Mouse (Mus musculus) embryonic facial prominence, embryonic 11.5 days (tissue): Measurements from ENCODE around the gene Dmtf1. TPM values are rescaled to one million over a fixed set of nuclear protein-coding genes. Genes with fewer than 3 reads are reported as not detected.

Source experiments
- ATAC-seq: fragments of 200-750 bp; cut with Nextera tagmentation; replicated peaks from 2 replicates; pipeline ENCODE4 v1.8.0; 2017; ENCODE audit warnings: low read depth; ENCODE audit not compliant: insufficient number of reproducible peaks, low FRiP score, low TSS enrichment
- DNase-seq: peaks from one replicate; pipeline ENCODE4 v3.0.0-alpha.2; 2015; ENCODE audit warnings: low spot score
- H3K27ac ChIP-seq: fragments of 300-500 bp; sonication (generic); replicated peaks from 2 replicates; pipeline ENCODE4 v1.5.1; 2014; ENCODE audit warnings: mild to moderate bottlenecking, low read depth, low read length, control low read depth
- H3K27me3 ChIP-seq: fragments of 300-500 bp; sonication (generic); 2 replicates; pipeline ENCODE4 v1.6.1; 2014; ENCODE audit warnings: mild to moderate bottlenecking, low read length, moderate library complexity, mixed read lengths; ENCODE audit not compliant: control insufficient read depth, insufficient read depth
- H3K36me3 ChIP-seq: fragments of 300-500 bp; sonication (generic); replicated peaks from 2 replicates; pipeline ENCODE4 v1.6.1; 2014; ENCODE audit warnings: low read depth, mild to moderate bottlenecking, low read length, moderate library complexity, mixed read lengths; ENCODE audit not compliant: control insufficient read depth, insufficient read depth
- H3K4me1 ChIP-seq: fragments of 300-500 bp; sonication (generic); 2 replicates; pipeline ENCODE4 v1.6.1; 2014; ENCODE audit warnings: low read length, mixed read lengths; ENCODE audit not compliant: control insufficient read depth, insufficient read depth
- H3K4me2 ChIP-seq: fragments of 300-500 bp; sonication (generic); 2 replicates; pipeline ENCODE4 v1.6.1; 2014; ENCODE audit warnings: low read depth, mild to moderate bottlenecking, control low read depth, low read length, moderate library complexity
- H3K4me3 ChIP-seq: fragments of 300-500 bp; sonication (generic); 2 replicates; pipeline ENCODE4 v1.5.1; 2014; ENCODE audit warnings: low read depth, low read length, control low read depth
- H3K9ac ChIP-seq: fragments of 300-500 bp; sonication (generic); replicated peaks from 2 replicates; pipeline ENCODE4 v1.6.1; 2014; ENCODE audit warnings: mild to moderate bottlenecking, control low read depth, low read length
- H3K9me3 ChIP-seq: fragments of 300-500 bp; sonication (generic); replicated peaks from 2 replicates; pipeline ENCODE4 v1.6.1; 2016; ENCODE audit warnings: mild to moderate bottlenecking, low read length, inconsistent platforms, mixed read lengths; ENCODE audit not compliant: control insufficient read depth
- WGBS: fragments of 180-500 bp; shearing (Covaris S2); extraction: QIAGEN DNeasy Blood & Tissue Kit; methylation state at CpG from one replicate; pipeline ENCODE4 v1.1.7; 2014; 5-methylcytosine and 5-hydroxymethylcytosine counted together
- polyA plus RNA-seq: library from polyadenylated mRNA; unstranded; fragments of >200 nt; fragmentation: Nextera tagmentation; extraction: Ambion mirVana; gene quantifications from 2 replicates; pipeline ENCODE4 v1.2.1, GENCODE M21; 2014

The Dmtf1 gene
- polyA plus RNA-seq, 1 experiment from 2014 or later = 67.4 TPM

DNA sequence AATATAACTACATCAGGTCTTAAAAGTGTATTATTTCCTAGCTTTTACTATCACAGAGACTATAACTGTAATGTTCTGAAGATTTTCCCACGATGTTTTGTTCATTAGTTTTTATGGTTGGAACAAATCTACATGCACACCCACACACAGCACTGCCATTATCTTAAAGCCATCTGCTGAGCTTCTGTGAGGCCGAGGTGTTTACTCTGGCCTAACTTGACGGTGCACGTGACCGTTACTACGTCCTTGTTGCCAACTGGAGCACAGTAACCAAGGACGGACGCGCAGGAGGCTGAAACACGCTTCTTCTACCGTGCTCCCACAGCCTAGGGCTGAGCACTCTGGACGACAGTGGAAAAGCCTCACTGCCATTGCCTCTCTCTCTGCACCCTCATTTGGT is 33.0 kb downstream of the Dmtf1 start:
- no peak for ATAC-seq
- Histone ChIP-seq H3K4me1 (no peaks in the 10 kb centered on the region), H3K4me2 (no peak overlapping the region), H3K36me3 (peaks cover 4% of the 10 kb centered on the region), H3K27me3 (no peaks in the 10 kb centered on the region), H3K4me3 (no peak overlapping the region), H3K9ac (no peak overlapping the region), H3K9me3 (no peaks in the 10 kb centered on the region), H3K27ac (no peak overlapping the region)
- no peak for DNase-seq
- WGBS = 96% methylated on average over 12 of the region's 12 CpGs

DNA sequence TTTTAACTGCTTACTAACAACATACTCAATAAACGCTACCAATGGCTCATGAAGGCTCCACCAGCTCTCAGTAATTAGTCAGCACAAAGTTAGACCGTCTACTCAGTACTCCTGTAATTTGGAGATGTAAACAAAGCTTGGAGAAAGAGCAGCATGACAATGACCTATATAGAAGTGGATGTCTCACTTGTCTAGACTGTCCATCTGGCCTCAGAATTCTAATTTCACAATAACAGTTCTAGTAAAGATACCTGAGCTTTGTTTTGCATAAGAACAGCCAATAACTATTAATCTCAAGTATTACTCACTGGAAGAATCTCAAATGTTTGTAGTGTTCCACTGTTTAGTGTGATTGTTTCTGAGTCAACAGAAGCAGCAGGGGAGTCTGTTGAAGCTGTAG is 37.4 kb downstream of the Dmtf1 start:
- Histone ChIP-seq H3K27me3 (no peaks in the 10 kb centered on the region), H3K9me3 (no peaks in the 10 kb centered on the region), H3K4me3 (no peak overlapping the region), H3K9ac (no peak overlapping the region), H3K4me1 (no peaks in the 10 kb centered on the region), H3K4me2 (no peak overlapping the region), H3K36me3 (peaks cover 10% of the 10 kb centered on the region), H3K27ac (no peak overlapping the region)
- 82% methylated on average over 2 of the region's 2 CpGs for WGBS
- no peak for ATAC-seq
- DNase-seq = no peak

DNA sequence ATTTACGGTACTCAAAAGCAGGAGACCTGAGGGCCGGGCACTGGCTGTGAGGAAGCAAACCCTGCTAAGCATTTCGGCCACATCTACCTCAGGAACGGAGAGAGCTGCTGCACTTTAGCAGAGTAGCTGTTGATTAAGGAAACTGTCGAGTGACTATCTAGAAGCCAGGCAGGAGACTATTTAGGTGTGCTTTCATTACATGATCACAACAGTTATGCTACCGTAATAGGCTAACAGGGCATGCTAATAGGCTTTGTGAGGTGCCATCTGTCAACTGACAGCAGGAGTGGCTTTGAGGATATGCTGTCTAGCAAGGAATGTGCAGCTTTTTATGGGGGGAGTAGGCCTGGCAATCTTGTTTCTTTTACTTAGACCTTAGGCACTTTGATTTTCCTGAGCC is 47.4 kb downstream of the Dmtf1 start:
- Histone ChIP-seq H3K4me2 (no peak overlapping the region), H3K4me3 (no peak overlapping the region), H3K27ac (no peak overlapping the region), H3K27me3 (no peaks in the 10 kb centered on the region), H3K9ac (no peak overlapping the region), H3K9me3 (no peaks in the 10 kb centered on the region), H3K4me1 (no peaks in the 10 kb centered on the region), H3K36me3 (no peaks in the 10 kb centered on the region)
- ATAC-seq (no peak), DNase-seq (no peak)
- 57% methylated on average over 6 of the region's 6 CpGs for WGBS

DNA sequence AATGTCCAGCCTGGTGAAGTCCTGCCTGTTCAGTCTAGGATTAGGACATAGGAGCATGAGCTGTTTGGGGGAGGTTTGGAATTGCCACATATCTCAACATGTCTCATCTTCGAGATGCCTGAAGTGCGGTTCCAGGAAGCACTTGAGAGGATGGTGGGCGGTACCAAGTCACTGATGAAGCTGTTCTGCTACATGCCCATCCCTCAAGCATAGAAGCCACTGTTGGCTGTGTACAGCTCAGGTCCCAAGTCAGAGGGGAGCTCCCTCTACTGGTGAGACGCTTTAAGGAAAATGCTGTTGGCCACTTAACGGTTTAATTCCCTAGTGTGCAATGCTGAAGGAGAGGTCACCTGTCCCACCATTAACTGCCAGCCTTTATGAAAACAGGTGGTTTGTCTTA is 49.8 kb downstream of the Dmtf1 start:
- Histone ChIP-seq H3K4me2 (no peak overlapping the region), H3K9ac (no peak overlapping the region), H3K36me3 (no peaks in the 10 kb centered on the region), H3K4me3 (no peak overlapping the region), H3K9me3 (no peaks in the 10 kb centered on the region), H3K27ac (no peak overlapping the region), H3K4me1 (no peaks in the 10 kb centered on the region), H3K27me3 (no peaks in the 10 kb centered on the region)
- ATAC-seq (peak; percentile 79), DNase-seq (peak; percentile 73)
- 15% methylated on average over 5 of the region's 5 CpGs for WGBS

DNA sequence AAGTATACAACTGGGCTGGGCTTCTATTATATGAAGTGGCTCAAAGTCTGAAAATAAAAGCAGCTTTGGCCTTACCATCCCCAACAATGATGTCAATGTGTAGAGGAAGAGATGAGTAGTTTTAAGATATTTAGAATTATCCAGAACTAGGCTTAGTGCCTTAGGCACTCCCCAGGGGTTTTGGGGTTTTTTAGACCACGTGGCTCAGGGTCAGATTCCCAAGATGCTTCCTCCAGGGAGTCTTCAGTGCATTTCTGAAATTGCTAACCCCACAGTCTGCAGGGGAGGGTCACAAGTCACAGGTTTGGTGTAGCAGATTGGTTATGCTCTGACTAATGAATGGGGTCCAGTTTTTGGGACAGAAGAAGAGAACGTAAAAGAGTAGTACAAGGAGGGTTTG is 50.3 kb downstream of the Dmtf1 start:
- Histone ChIP-seq H3K4me3 (no peak overlapping the region), H3K4me1 (no peaks in the 10 kb centered on the region), H3K36me3 (no peaks in the 10 kb centered on the region), H3K9me3 (no peaks in the 10 kb centered on the region), H3K27ac (no peak overlapping the region), H3K4me2 (no peak overlapping the region), H3K27me3 (no peaks in the 10 kb centered on the region), H3K9ac (no peak overlapping the region)
- DNase-seq (no peak), ATAC-seq (no peak)
- 55% methylated on average over 2 of the region's 2 CpGs for WGBS

DNA sequence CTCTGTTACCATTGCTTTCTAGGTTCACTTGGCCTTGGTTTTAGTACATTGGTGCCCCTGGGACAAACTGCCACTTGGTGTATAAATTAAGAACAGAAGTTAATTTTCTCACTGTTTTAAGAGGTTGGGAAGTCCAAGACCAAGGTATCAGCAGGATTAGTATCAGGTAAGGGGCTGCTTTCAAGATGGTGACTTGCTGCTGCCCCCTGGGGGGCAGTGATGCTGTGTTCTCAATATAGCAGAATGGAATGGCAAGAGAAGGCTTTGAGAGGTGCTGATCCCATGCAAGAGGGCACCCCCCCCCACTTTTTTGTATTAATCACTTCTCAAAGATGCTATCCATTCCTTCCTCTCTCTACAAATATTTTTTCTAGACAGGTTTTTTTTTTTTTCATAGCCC is 52.0 kb downstream of the Dmtf1 start:
- no peak overlapping the region for H3K4me2 ChIP-seq

DNA sequence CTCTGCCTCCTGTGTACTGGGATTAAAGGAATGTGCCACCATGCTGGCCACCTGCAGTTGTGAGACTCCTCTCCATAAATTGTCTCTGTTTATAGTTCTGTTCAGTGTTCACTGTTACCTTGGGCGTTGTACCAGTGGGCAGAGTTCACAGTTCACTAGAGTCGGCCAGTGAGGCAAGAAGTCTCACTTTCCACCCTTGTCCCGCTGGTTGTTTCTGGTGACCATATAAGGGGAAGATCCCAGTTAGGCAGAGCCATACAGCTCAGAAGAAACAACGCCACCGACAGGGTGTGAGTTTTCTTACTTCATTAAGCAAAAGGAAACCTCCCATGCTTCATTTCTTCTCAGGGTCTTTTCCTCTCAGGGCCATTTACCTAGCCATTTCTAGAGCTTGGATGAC is 53.1 kb downstream of the Dmtf1 start:
- Histone ChIP-seq H3K9ac (no peak overlapping the region), H3K4me1 (no peaks in the 10 kb centered on the region), H3K9me3 (no peaks in the 10 kb centered on the region), H3K4me2 (no peak overlapping the region), H3K27me3 (no peaks in the 10 kb centered on the region), H3K27ac (no peak overlapping the region), H3K4me3 (no peak overlapping the region), H3K36me3 (no peaks in the 10 kb centered on the region)
- DNase-seq (no peak), ATAC-seq (no peak)
- 90% methylated on average over 5 of the region's 5 CpGs for WGBS

More for the DNA sequence above, 52.0 kb downstream of the Dmtf1 start:
- DNase-seq (no peak), ATAC-seq (no peak)
- Histone ChIP-seq H3K27me3 (no peaks in the 10 kb centered on the region), H3K9me3 (no peaks in the 10 kb centered on the region), H3K4me1 (no peaks in the 10 kb centered on the region), H3K9ac (no peak overlapping the region), H3K36me3 (no peaks in the 10 kb centered on the region), H3K4me3 (no peak overlapping the region), H3K27ac (no peak overlapping the region)

DNA sequence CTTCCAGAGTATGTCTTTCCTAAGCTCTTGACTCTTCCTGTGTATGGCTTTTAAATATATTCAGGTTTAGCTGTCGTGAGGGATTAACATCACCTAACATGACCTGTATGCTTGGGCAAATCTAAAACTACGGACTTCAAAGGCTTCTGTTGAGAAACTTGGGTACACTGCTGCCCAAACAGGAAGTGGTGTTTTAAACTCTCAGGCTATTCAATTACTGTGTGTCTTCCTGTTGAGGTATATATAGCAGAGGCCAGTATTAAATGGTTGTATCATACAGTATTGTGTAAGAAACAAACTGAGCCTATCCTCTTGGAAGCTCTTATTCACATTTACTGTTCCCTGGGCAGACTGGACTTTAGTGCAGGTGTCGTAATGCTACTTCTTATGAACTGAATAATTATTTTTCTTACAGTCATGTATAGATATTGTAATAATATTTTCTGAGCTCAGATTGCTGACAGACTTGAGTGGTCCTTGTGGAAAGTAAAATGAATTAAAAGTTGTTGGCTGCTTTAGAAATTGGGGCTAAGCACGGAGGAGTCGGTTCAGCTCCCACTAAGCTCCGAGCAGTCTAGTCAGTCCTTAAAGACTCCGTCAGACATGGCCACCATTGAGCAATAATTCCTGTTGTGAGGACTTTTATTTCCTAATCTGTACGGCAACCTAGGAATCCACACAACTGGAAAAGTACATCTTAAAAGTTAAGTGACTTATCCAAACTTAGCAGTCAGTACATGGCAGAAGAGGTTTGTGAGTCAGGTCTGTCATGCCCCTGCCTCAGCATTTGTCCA is 54.1 kb downstream of the Dmtf1 start:
- Histone ChIP-seq H3K36me3 (no peaks in the 10 kb centered on the region), H3K9me3 (no peaks in the 10 kb centered on the region), H3K4me3 (no peak overlapping the region), H3K4me1 (no peaks in the 10 kb centered on the region), H3K27me3 (no peaks in the 10 kb centered on the region), H3K9ac (no peak overlapping the region), H3K27ac (no peak overlapping the region), H3K4me2 (no peak overlapping the region)
- 79% methylated on average over 8 of the region's 8 CpGs for WGBS
- no peak for ATAC-seq
- no peak for DNase-seq
